Mouse (Mus musculus) ES-Bruce4 (cell line): ENCODE data around the gene Plcb1. TPM values are rescaled to one million over a fixed set of nuclear protein-coding genes. Genes with fewer than 3 reads are reported as not detected.

ENCODE experiments used
- H3K27ac ChIP-seq: 2 replicates; pipeline ENCODE4 v1.5.1; 2012; ENCODE audit warnings: low read length, inconsistent platforms; ENCODE audit not compliant: insufficient read depth
- H3K27me3 ChIP-seq: 2 replicates; pipeline ENCODE4 v1.6.1; 2012; ENCODE audit warnings: mild to moderate bottlenecking, low read length, inconsistent platforms; ENCODE audit not compliant: control insufficient read depth, poor library complexity, insufficient read depth, severe bottlenecking
- H3K36me3 ChIP-seq: 2 replicates; pipeline ENCODE4 v1.6.1; 2012; ENCODE audit warnings: inconsistent platforms, mild to moderate bottlenecking, low read length, moderate library complexity; ENCODE audit not compliant: control insufficient read depth, poor library complexity, insufficient read depth, severe bottlenecking
- H3K4me1 ChIP-seq: one replicate; pipeline ENCODE4 v1.8.1; 2011; ENCODE audit warnings: low read length; ENCODE audit not compliant: control insufficient read depth, insufficient read depth
- H3K4me3 ChIP-seq: 2 replicates; pipeline ENCODE4 v1.5.1; 2011; ENCODE audit warnings: low read depth, mild to moderate bottlenecking, low read length
- H3K9ac ChIP-seq: 2 replicates; pipeline ENCODE4 v1.6.1; 2012; ENCODE audit warnings: low read depth, mild to moderate bottlenecking, inconsistent platforms; ENCODE audit not compliant: poor library complexity, severe bottlenecking
- H3K9me3 ChIP-seq: replicated peaks from 2 replicates; pipeline ENCODE4 v1.6.1; 2012; ENCODE audit warnings: mild to moderate bottlenecking, low read length, inconsistent platforms; ENCODE audit not compliant: control insufficient read depth, poor library complexity, insufficient read depth, severe bottlenecking
- CTCF ChIP-seq: IDR thresholded peaks from one replicate; pipeline ENCODE4 v1.8.1; 2011; ENCODE audit warnings: low read depth, low read length
- EP300 ChIP-seq: IDR thresholded peaks from 2 replicates; pipeline ENCODE4 v1.6.1; 2011; ENCODE audit warnings: low read depth, low read length; ENCODE audit not compliant: insufficient read depth
- POLR2A ChIP-seq: IDR thresholded peaks from one replicate; pipeline ENCODE4 v1.8.1; 2011; ENCODE audit warnings: low read length; ENCODE audit not compliant: insufficient read depth
- polyA plus RNA-seq: library from polyadenylated mRNA; stranded (reverse); fragments of >200 nt; gene quantifications from 2 replicates; pipeline ENCODE4 v1.2.4, GENCODE M21; 2011; ENCODE audit warnings: low read depth; ENCODE audit not compliant: missing spikeins, insufficient read depth, insufficient read length

Gene Plcb1
- polyA plus RNA-seq, 1 experiment = 0.19 TPM

DNA sequence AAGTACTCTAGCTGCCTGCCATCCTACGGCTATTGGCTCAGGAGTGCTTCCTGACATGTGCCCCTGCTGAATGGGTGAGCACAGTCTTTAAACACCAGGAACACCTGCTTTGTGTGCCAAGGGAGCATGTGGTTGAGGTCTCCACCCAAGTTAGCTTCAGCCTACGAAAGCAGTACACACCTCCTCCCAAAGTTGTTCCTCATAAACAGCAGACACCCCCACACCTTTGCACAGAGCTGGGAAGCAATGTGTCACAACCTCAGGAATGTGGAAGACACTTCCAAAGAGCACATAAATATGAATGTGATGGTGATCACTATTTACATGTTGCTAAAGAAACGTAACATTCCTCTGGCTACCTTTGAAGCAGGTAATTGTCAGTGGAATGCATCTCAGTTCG lies 389.7 kb downstream of the Plcb1 start:
- Histone ChIP-seq H3K27ac (no peak overlapping the region), H3K9ac (no peak overlapping the region), H3K4me1 (no peaks in the 10 kb centered on the region), H3K4me3 (no peak overlapping the region), H3K9me3 (no peaks in the 10 kb centered on the region), H3K36me3 (no peaks in the 10 kb centered on the region), H3K27me3 (no peaks in the 10 kb centered on the region)
- no peak for TF ChIP-seq EP300
- TF ChIP-seq CTCF = no peak
- TF ChIP-seq POLR2A = no peak

DNA sequence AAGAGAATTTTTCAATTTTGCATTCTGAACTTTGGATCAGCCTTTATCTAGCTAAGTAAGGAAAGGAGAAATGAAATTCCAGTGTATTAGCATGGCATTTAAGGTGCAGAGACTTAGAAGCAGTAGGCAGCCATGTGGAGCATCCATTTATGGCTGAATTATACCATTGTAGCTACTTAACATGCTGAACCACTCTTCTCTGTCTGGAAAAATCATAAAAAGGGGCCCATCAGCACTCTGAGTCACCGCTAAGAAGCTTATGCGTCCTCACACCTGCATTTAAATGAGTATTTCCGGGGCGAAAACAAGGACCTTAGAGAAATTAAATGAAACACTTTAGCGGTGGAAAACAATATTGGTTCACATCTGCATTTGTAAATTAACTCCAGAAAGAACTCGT lies 401.8 kb downstream of the Plcb1 start:
- no peaks in the 10 kb centered on the region for H3K36me3 ChIP-seq
- no peak overlapping the region for H3K27ac ChIP-seq
- TF ChIP-seq POLR2A (no peak), EP300 (no peak)
- H3K9me3 ChIP-seq = no peaks in the 10 kb centered on the region
- H3K9ac ChIP-seq = no peak overlapping the region
- no peak overlapping the region for H3K4me3 ChIP-seq
- no peaks in the 10 kb centered on the region for H3K27me3 ChIP-seq
- no peaks in the 10 kb centered on the region for H3K4me1 ChIP-seq

DNA sequence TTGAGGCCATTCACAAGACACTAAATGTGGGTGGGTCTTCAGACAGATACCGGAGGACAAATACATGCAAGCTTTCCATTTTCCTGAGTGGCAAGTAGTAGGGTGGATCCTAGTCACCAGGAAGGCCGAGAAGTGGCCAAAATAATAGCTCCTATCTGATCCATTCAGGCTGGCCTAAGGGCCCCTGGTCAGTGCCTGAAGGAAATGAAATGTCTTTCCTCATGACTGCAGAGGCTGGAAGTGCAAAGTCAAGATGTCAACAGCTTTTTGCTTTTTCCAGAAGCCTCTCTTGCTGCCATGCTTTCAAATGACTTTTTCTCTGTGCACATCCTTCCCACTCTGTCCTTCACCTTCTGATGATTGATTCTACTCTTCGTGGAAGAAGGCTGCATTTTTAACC lies 415.0 kb downstream of the Plcb1 start:
- Histone ChIP-seq H3K27me3 (no peaks in the 10 kb centered on the region), H3K4me3 (no peak overlapping the region), H3K36me3 (no peaks in the 10 kb centered on the region), H3K9me3 (no peaks in the 10 kb centered on the region), H3K9ac (no peak overlapping the region), H3K4me1 (peaks cover 4% of the 10 kb centered on the region), H3K27ac (no peak overlapping the region)
- TF ChIP-seq CTCF = no peak

DNA sequence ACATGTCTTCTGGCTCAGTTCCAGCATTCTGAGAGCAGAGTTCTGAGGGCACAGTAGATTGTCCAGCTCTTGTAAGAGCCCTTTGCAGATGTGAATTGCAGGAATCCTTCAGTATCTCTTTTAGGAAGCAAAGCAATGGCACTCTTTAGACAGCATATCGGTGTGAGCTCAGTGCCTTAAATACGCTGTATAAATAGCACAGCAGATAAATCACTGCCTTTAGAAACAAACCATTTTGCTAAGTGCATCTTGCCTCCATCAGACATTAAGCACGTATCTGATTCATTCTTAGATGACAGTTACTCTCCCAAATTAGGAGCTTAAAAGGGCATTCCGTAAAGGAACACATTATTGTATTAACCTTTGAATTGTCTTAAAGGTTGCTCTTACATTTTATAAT lies 416.5 kb downstream of the Plcb1 start:
- H3K27ac ChIP-seq = no peak overlapping the region
- no peak overlapping the region for H3K9ac ChIP-seq
- H3K4me1 ChIP-seq = peaks cover 4% of the 10 kb centered on the region
- no peaks in the 10 kb centered on the region for H3K36me3 ChIP-seq
- H3K27me3 ChIP-seq = no peaks in the 10 kb centered on the region
- no peak for TF ChIP-seq CTCF
- no peak for TF ChIP-seq POLR2A
- TF ChIP-seq EP300 = no peak
- no peak overlapping the region for H3K4me3 ChIP-seq
- H3K9me3 ChIP-seq = no peaks in the 10 kb centered on the region

DNA sequence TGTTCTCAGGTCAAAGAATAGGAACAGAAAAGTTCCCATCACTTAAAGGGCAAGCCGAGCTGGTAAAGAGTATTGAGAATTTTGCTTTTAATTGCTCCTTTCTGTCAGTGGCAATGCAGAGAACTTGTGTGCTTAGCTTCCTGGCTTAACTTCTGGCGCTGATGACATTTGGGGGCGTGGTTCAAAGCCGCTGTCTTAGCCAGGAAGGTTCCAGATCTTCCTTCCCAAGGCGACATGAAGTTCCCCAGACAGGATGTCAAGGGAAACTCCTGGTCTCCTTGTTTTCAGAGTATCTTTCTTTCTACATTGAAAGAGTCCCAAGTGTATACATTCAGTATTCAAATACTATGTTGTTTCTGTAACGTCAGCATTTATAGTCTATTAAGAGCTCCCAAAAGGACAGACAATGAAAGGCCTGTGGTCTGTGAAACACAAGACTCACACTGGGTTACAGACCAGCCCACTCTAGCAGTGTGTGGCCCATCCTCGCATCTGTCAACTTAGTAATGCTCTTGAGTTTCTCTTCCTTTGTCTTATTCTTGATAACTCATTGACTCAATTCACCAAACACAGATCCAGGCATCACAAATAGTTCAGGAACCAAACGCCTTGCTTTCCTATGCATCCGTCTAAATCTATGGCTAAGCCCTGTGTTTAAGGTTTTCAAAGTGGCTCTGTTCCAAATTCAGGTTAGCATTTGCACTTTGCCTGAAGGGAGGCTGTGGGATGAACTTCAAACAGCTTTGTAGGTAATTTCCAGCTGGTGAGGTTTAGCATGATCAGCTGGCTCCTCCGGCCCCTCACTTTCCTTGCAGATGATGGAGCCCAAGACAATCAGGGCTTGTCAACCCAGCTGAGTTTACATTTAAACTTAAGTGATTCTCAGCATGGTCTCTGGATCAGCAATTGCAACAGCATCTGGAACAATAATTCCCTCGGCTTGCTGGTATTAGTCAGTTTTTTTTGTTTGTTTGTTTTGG lies 418.6 kb downstream of the Plcb1 start:
- no peaks in the 10 kb centered on the region for H3K4me1 ChIP-seq
- H3K9ac ChIP-seq = no peak overlapping the region
- H3K9me3 ChIP-seq = no peaks in the 10 kb centered on the region
- H3K27ac ChIP-seq = no peak overlapping the region
- H3K36me3 ChIP-seq = no peaks in the 10 kb centered on the region
- no peak for TF ChIP-seq CTCF
- TF ChIP-seq POLR2A = no peak
- TF ChIP-seq EP300 = no peak
- no peaks in the 10 kb centered on the region for H3K27me3 ChIP-seq
- H3K4me3 ChIP-seq = no peak overlapping the region

DNA sequence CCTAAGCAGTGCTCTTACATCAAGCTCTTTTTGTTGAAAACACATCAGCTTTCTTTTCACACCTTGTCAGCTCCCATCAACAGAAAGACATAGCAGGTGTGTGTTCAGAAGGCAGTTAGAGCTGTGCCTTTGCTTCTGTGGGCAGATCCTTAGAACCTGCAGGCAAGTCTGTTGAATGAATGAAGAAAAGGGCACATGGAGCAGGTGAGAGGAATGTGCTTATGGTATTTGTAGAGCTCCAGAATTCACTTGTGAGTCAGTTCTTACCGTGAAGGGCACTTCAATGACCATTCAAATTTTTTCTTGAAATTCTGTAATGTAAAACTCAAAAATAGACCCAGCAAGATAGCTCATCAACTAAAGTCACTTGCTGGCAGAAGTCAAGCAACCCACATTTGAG lies 423.0 kb downstream of the Plcb1 start:
- TF ChIP-seq POLR2A (no peak), CTCF (no peak), EP300 (no peak)
- no peak overlapping the region for H3K9ac ChIP-seq
- no peaks in the 10 kb centered on the region for H3K4me1 ChIP-seq
- H3K9me3 ChIP-seq = no peaks in the 10 kb centered on the region
- H3K27ac ChIP-seq = no peak overlapping the region
- H3K4me3 ChIP-seq = no peak overlapping the region
- H3K27me3 ChIP-seq = no peaks in the 10 kb centered on the region
- H3K36me3 ChIP-seq = no peaks in the 10 kb centered on the region
